Mouse (Mus musculus): ENCODE data around the gene Rapgefl1. TPM values are rescaled to one million over a fixed set of nuclear protein-coding genes. Genes with fewer than 3 reads are reported as not detected.

Rapgefl1 gene
- polyA plus RNA-seq, 1 experiment from 2014 or later = 3.3 TPM

- peaks cover 27% of the 10 kb centered on the region for H3K36me3 ChIP-seq
- peak within 1 kb of the TSS; percentile 100 for H3K4me3 ChIP-seq (replicated peaks)
- WGBS = 1% methylated on average over 69 of the region's 89 CpGs
- H3K4me1 ChIP-seq (replicated peaks) = peaks cover 29% of the 10 kb centered on the region
- H3K9me3 ChIP-seq = no peaks in the 10 kb centered on the region
- H3K9ac ChIP-seq (replicated peaks) = peak within 1 kb of the TSS; percentile 100
- H3K27ac ChIP-seq = peak within 1 kb of the TSS; percentile 100
- no peaks in the 10 kb centered on the region for H3K27me3 ChIP-seq
- ATAC-seq (ENCODE audit: insufficient number of reproducible peaks, insufficient read depth, low FRiP score, low TSS enrichment, low read depth) = peak; percentile 23
- H3K4me2 ChIP-seq = peak within 1 kb of the TSS; percentile 99
Observed at GRCm38 (mm10) chr11:98795015-98795713, 41.4 kb upstream of the Rapgefl1 start, which contains the start of gene Msl1. Gene Msl1 (plus strand): TSS chr11:98795516.

DNA sequence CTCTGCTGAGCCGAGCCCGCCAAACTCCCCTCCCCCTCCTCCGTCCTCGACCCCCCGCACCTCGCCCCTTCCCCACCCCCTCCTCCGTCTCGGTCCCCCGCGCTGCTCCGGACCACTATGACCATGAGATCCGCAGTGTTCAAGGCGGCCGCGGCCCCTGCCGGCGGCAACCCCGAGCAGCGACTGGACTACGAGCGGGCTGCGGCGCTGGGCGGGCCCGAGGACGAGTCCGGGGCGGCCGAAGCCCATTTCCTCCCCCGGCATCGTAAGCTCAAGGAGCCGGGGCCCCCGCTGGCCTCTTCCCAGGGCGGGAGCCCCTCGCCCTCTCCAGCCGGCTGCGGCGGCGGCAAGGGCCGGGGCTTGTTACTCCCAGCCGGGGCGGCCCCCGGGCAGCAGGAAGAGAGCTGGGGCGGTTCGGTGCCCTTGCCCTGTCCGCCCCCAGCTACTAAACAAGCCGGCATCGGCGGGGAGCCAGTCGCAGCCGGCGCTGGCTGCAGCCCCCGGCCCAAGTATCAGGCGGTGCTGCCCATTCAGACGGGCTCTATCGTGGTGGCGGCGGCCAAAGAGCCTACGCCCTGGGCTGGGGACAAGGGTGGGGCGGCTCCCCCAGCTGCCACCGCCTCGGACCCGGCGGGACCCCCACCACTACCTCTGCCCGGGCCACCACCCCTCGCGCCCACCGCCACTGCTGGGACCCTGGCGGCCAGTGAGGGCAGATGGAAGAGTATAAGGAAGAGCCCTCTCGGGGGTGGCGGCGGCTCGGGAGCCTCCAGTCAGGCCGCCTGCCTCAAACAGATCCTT, 40.7 kb upstream of the Rapgefl1 start:
- Histone ChIP-seq H3K4me2 (peak overlapping the region; percentile 99), H3K27ac (peak overlapping the region; percentile 100), H3K9ac (replicated peaks) (peak overlapping the region; percentile 100), H3K27me3 (no peaks in the 10 kb centered on the region), H3K9me3 (no peaks in the 10 kb centered on the region), H3K4me3 (replicated peaks) (peak overlapping the region; percentile 100), H3K36me3 (peaks cover 34% of the 10 kb centered on the region), H3K4me1 (replicated peaks) (peaks cover 29% of the 10 kb centered on the region)
- ATAC-seq (ENCODE audit: insufficient number of reproducible peaks, insufficient read depth, low FRiP score, low TSS enrichment, low read depth) = peak; percentile 48; the same call in 1 of the 2 replicates
- under 1% methylated on average over 66 of the region's 74 CpGs for WGBS

DNA sequence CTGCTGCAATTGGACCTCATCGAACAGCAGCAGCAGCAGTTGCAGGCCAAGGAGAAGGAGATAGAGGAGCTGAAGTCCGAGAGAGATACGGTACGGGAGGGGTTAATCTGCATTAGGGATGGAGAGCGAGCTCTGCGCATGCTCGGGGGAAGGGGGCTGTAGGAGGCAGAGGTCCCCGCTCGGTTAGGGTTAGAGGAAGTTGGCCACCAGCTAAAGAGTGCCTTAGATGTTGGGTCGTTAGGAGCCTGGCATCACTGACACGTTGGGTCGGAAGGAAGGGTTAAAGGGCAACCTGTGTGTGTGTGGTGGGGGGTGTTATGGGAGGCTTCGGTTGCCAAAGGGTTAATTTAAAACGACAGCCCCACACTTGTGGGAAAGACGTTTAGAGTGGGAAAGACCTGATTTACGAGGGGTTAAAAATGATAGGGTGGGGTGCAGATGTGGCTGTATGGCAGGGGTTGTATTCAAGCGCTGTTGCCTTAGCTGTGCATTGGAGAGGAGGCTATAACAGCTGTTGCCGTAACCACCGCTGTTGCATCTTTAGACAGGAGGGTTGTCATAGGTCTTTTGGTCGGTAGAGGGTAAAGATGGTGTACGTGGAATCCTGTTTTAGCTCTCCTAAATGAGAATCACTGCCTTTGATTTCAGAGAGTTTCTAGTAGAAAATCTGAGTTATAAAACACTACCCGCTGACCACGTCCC, 39.9 kb upstream of the Rapgefl1 start:
- peaks cover 42% of the 10 kb centered on the region for H3K36me3 ChIP-seq
- H3K27ac ChIP-seq = peak overlapping the region; percentile 100
- no peaks in the 10 kb centered on the region for H3K9me3 ChIP-seq
- peak overlapping the region; percentile 99 for H3K4me2 ChIP-seq
- 2% methylated on average over 23 of the region's 23 CpGs for WGBS
- no peaks in the 10 kb centered on the region for H3K27me3 ChIP-seq
- H3K9ac ChIP-seq (replicated peaks) = peak overlapping the region; percentile 100
- peaks cover 29% of the 10 kb centered on the region for H3K4me1 ChIP-seq (replicated peaks)
- peak; percentile 50 for ATAC-seq (ENCODE audit: insufficient number of reproducible peaks, insufficient read depth, low FRiP score, low TSS enrichment, low read depth)
- peak overlapping the region; percentile 100 for H3K4me3 ChIP-seq (replicated peaks)

GRCm38 (mm10) chr11:98797306-98797705, 39.3 kb upstream of the Rapgefl1 start:
- no peak for ATAC-seq (ENCODE audit: insufficient number of reproducible peaks, insufficient read depth, low FRiP score, low TSS enrichment, low read depth)
- no peaks in the 10 kb centered on the region for H3K9me3 ChIP-seq
- peak overlapping the region; percentile 100 for H3K4me3 ChIP-seq (replicated peaks)
- peak overlapping the region; percentile 99 for H3K4me2 ChIP-seq
- H3K27me3 ChIP-seq = no peaks in the 10 kb centered on the region
- H3K9ac ChIP-seq (replicated peaks) = peak overlapping the region; percentile 100
- peak overlapping the region; percentile 100; the same call in 1 of the 2 replicates for H3K27ac ChIP-seq
- H3K4me1 ChIP-seq (replicated peaks) = peaks cover 29% of the 10 kb centered on the region
- 12% methylated on average over 5 of the region's 5 CpGs for WGBS
- H3K36me3 ChIP-seq = peaks cover 48% of the 10 kb centered on the region

- Histone ChIP-seq H3K4me1 (replicated peaks) (peaks cover 29% of the 10 kb centered on the region), H3K36me3 (peaks cover 54% of the 10 kb centered on the region), H3K9me3 (no peaks in the 10 kb centered on the region), H3K4me3 (replicated peaks) (peak overlapping the region; percentile 100), H3K27ac (peak overlapping the region; percentile 100; the same call in 1 of the 2 replicates), H3K27me3 (no peaks in the 10 kb centered on the region), H3K9ac (replicated peaks) (peak overlapping the region; percentile 100; the same call in 1 of the 2 replicates), H3K4me2 (peak overlapping the region; percentile 99)
- WGBS = 70% methylated on average over 4 of the region's 4 CpGs
- no peak for ATAC-seq (ENCODE audit: insufficient number of reproducible peaks, insufficient read depth, low FRiP score, low TSS enrichment, low read depth)
Observed at GRCm38 (mm10) chr11:98797909-98798308, 38.7 kb upstream of the Rapgefl1 start.

DNA sequence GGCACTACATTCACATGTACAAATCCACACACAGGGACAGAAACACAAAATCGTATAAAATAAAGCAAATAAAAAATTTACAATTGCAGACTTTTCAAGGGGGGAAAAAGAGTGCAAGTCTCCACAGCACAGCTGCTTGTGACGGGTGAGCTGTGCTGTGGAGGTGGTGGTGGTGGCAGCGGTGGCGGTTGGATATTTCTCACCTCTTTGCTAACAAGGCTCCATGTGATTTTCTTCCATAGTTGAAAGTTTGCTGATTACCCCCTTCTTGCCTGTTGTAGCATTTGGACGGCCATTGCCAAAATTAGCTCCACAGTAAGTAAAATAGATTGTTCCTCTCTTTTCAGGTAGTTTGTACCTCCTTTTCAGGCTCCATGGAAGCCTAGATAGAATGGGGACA, 32.0 kb upstream of the Rapgefl1 start, which contains the start of gene Casc3:
Gene Casc3 (plus strand): TSS at position 301 of the 400 bp plus-strand sequence.
- Histone ChIP-seq H3K27ac (no peak within 1 kb of the TSS), H3K27me3 (no peaks in the 10 kb centered on the region), H3K9ac (replicated peaks) (no peak within 1 kb of the TSS), H3K4me1 (replicated peaks) (0 out of 2 replicates have a peak, but pooled peaks cover 6% of the 10 kb centered on the region), H3K36me3 (peaks cover 86% of the 10 kb centered on the region), H3K4me3 (replicated peaks) (no peak within 1 kb of the TSS), H3K9me3 (no peaks in the 10 kb centered on the region), H3K4me2 (no peak within 1 kb of the TSS)
- 91% methylated on average over 5 of the region's 5 CpGs for WGBS
- ATAC-seq (ENCODE audit: insufficient number of reproducible peaks, insufficient read depth, low FRiP score, low TSS enrichment, low read depth) = no peak

- H3K27me3 ChIP-seq = no peaks in the 10 kb centered on the region
- H3K36me3 ChIP-seq = peaks cover 72% of the 10 kb centered on the region
- H3K4me3 ChIP-seq (replicated peaks) = no peak overlapping the region
- WGBS = 88% methylated on average over 2 of the region's 2 CpGs
- peak overlapping the region; percentile 97 for H3K27ac ChIP-seq
- no peaks in the 10 kb centered on the region for H3K9me3 ChIP-seq
- ATAC-seq (ENCODE audit: insufficient number of reproducible peaks, insufficient read depth, low FRiP score, low TSS enrichment, low read depth) = no peak
- no peak overlapping the region for H3K9ac ChIP-seq (replicated peaks)
- H3K4me1 ChIP-seq (replicated peaks) = peaks cover 17% of the 10 kb centered on the region
- peak overlapping the region; percentile 81 for H3K4me2 ChIP-seq
Observed at GRCm38 (mm10) chr11:98808417-98808816, 28.2 kb upstream of the Rapgefl1 start.

DNA sequence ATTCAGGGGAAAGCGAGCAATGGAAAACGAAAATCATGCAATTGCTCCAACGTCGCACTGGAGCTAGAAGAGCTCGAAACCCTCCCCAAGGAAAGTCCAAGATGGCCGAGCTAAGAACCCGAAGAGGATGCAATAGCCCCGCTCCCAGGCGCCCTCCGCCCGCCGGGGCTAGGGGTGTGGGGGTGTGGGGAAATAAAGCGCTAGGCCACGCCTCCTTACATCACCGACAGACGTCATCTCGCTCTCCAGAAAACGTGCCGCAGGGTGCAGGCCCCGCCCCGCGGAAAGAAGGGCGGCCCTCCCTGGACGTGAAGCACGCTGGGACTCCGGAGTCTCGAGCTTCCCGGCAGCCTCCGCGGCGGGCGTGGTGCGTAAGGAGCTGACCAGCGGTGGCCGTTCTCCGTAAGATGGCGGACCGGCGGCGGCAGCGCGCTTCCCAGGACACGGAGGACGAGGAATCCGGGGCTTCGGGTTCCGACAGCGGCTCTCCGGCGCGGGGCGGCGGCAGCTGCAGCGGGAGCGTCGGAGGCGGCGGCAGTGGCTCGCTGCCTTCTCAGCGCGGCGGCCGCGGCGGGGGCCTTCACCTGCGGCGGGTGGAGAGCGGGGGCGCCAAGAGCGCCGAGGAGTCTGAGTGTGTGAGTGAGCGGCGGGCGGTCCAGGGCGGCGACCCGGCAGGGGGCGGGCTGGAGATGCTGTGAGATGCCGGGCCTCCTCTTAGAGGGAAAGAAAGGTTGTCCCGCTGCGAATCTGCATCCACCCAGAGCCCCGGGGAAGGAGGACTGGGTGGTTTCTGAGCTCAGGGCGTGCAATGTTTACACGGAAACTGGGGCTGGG, 26.9 kb upstream of the Rapgefl1 start:
- ATAC-seq (ENCODE audit: insufficient number of reproducible peaks, insufficient read depth, low FRiP score, low TSS enrichment, low read depth) = peak; percentile 98
- Histone ChIP-seq H3K27ac (peak overlapping the region; percentile 97), H3K27me3 (no peaks in the 10 kb centered on the region), H3K4me2 (peak overlapping the region; percentile 81), H3K9me3 (no peaks in the 10 kb centered on the region), H3K4me3 (replicated peaks) (peak overlapping the region; percentile 87), H3K9ac (replicated peaks) (peak overlapping the region; percentile 90), H3K36me3 (peaks cover 72% of the 10 kb centered on the region), H3K4me1 (replicated peaks) (peaks cover 17% of the 10 kb centered on the region)
- under 1% methylated on average over 79 of the region's 84 CpGs for WGBS

GRCm38 (mm10) chr11:98810686-98811085, 25.9 kb upstream of the Rapgefl1 start:
- 64% methylated on average over 7 of the region's 7 CpGs for WGBS
- Histone ChIP-seq H3K4me3 (replicated peaks) (peak overlapping the region; percentile 87), H3K27ac (no peak overlapping the region), H3K4me2 (peak overlapping the region; percentile 81), H3K9ac (replicated peaks) (peak overlapping the region; percentile 90), H3K27me3 (no peaks in the 10 kb centered on the region), H3K4me1 (replicated peaks) (peaks cover 17% of the 10 kb centered on the region), H3K9me3 (no peaks in the 10 kb centered on the region), H3K36me3 (peaks cover 72% of the 10 kb centered on the region)
- no peak for ATAC-seq (ENCODE audit: insufficient number of reproducible peaks, insufficient read depth, low FRiP score, low TSS enrichment, low read depth)

DNA sequence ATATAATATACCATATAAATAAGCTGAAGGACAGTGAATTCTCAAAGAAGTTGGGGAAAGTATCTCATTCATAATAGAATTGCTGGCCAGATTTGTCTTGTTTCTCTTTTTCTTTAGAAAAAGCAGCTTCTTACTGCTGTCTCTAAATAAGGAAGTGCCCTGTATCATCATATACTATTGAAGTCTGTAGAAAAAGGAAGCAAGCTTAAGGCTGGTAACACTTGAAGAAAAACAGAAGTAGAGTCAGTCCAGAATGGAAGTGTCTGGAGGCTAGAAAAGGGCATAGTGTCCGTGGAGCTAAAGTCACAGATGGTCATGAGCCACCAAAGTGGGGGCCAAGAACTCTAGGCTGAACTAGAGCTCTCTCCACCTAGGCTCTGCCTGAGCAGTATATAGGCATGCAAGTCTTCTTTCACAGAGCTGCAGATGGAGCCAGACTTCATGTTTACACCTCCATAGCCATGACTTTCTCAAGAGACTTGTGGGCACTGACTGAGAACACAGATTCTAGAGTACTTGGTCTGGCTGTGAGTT, 19.8 kb upstream of the Rapgefl1 start:
- Histone ChIP-seq H3K9me3 (no peaks in the 10 kb centered on the region), H3K4me2 (no peak overlapping the region), H3K27me3 (no peaks in the 10 kb centered on the region), H3K9ac (replicated peaks) (no peak overlapping the region), H3K27ac (no peak overlapping the region), H3K4me3 (replicated peaks) (no peak overlapping the region), H3K4me1 (replicated peaks) (no peaks in the 10 kb centered on the region), H3K36me3 (peaks cover 98% of the 10 kb centered on the region)
- no peak for ATAC-seq (ENCODE audit: insufficient number of reproducible peaks, insufficient read depth, low FRiP score, low TSS enrichment, low read depth)
- WGBS = 93% methylated on average over 1 of the region's 1 CpGs

Data from limb, embryonic 12.5 days (tissue).